Mouse (Mus musculus): ENCODE measurements around the gene Mlst8. TPM values are rescaled to one million over a fixed set of nuclear protein-coding genes. Genes with fewer than 3 reads are reported as not detected.
"Not testable (repeated sequence)": the region's sequence is repeated elsewhere in the genome, so short reads cannot be mapped to it uniquely, and the experiment has no call there.

The Mlst8 gene
- polyA plus RNA-seq, 1 experiment from 2014 or later: 19.4 TPM

- no peak overlapping the region for H3K4me3 ChIP-seq
- H3K27me3 ChIP-seq (replicated peaks): no peaks in the 10 kb centered on the region
Observed at GRCm38 (mm10) chr17:24429201-24429983, 49.5 kb downstream of the Mlst8 start.

DNA sequence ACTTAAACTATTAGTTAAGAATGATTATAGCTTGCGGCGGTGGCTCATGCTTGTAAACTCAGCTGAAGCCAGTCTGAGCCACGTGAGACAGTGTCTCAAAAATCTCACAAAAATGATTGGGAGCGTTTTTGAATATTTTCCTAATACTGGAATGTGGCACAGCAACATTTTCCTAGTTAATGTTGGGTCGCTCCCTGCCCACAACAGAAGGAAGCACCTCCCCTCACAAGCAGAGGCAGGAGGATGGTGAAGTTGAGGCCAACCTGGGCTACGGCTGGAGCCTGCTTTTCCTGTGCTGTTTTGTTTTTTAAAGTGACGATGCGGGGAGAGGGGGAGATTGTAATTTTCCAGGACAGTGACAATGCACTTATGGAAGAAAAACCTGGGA lies 51.7 kb downstream of the Mlst8 start:
- Histone ChIP-seq H3K9me3 (replicated peaks) (no peaks in the 10 kb centered on the region), H3K9ac (peak overlapping the region; percentile 90), H3K36me3 (peaks cover 57% of the 10 kb centered on the region), H3K4me1 (peaks cover 40% of the 10 kb centered on the region), H3K4me2 (peak overlapping the region; percentile 84), H3K27ac (peak overlapping the region; percentile 94), H3K4me3 (peak overlapping the region; percentile 74), H3K27me3 (replicated peaks) (no peaks in the 10 kb centered on the region)
- ATAC-seq: no peak
- 3% methylated on average over 8 of the region's 8 CpGs for WGBS (ENCODE audit: insufficient replicate concordance)

More at GRCm38 (mm10) chr17:24429201-24429983, 49.5 kb downstream of the Mlst8 start:
- Histone ChIP-seq H3K4me1 (peaks cover 40% of the 10 kb centered on the region), H3K36me3 (peaks cover 51% of the 10 kb centered on the region), H3K9ac (no peak overlapping the region), H3K4me2 (no peak overlapping the region), H3K27ac (0 out of 2 replicates have a peak overlapping the region, but pooled peaks have one; percentile 12), H3K9me3 (replicated peaks) (no peaks in the 10 kb centered on the region)
- WGBS (ENCODE audit: insufficient replicate concordance): 81% methylated on average over 14 of the region's 14 CpGs
- no peak for ATAC-seq

DNA sequence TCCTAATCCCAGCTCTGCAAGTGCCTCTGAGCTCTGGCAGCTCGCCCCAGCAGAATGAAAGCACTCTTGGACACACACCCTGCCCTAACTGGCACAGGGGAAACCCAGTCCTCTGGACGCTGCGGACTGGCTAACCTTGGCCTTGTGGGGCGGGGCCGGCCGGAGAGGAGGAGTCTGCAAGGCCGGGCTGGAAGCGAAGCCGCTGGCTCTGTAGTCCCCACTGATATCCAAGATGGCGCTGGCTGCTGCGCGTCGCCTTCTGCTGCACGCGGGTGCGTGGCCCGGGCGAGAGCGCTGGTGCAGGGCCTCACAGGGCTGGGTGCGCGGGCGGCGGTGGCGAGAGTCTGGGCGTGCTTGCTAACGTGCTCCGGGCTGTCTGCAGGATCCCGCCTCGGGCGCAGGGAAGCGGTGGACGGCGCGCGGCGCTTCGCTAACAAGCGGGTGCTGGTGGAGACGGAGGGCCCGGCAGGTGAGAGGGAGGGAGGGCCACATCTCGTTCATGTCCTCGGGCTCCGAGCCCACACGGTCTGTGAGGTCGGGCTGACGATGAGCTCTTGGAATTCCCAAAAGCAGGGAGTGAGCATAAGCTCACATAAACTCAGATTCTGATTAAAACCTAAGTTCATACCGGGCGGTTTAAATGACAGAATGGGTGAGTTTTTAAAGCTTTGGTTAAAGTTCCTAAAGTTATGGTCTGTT lies 52.3 kb downstream of the Mlst8 start, which contains the start of gene Eci1:
TSS of gene Eci1 (plus strand) at position 171 of the 699 bp plus-strand sequence.
- H3K9ac ChIP-seq: peak within 1 kb of the TSS; percentile 90
- no peaks in the 10 kb centered on the region for H3K9me3 ChIP-seq (replicated peaks)
- H3K27ac ChIP-seq: peak within 1 kb of the TSS; percentile 94
- WGBS (ENCODE audit: insufficient replicate concordance): under 1% methylated on average over 48 of the region's 48 CpGs
- H3K4me3 ChIP-seq: peak within 1 kb of the TSS; percentile 74
- H3K36me3 ChIP-seq: peaks cover 59% of the 10 kb centered on the region
- H3K4me2 ChIP-seq: peak within 1 kb of the TSS; percentile 84
- ATAC-seq: peak; percentile 98
- H3K4me1 ChIP-seq: peaks cover 40% of the 10 kb centered on the region
- H3K27me3 ChIP-seq (replicated peaks): no peaks in the 10 kb centered on the region

- ATAC-seq: no peak
- WGBS (ENCODE audit: insufficient replicate concordance): 84% methylated on average over 7 of the region's 7 CpGs
- H3K27ac ChIP-seq: peak overlapping the region; percentile 94; the same call in 1 of the 2 replicates
- no peaks in the 10 kb centered on the region for H3K9me3 ChIP-seq (replicated peaks)
- H3K9ac ChIP-seq: peak overlapping the region; percentile 90; the same call in 1 of the 2 replicates
- H3K4me3 ChIP-seq: peak overlapping the region; percentile 74
- H3K27me3 ChIP-seq (replicated peaks): no peaks in the 10 kb centered on the region
- peak overlapping the region; percentile 84 for H3K4me2 ChIP-seq
- H3K4me1 ChIP-seq: peaks cover 40% of the 10 kb centered on the region
- H3K36me3 ChIP-seq: peaks cover 63% of the 10 kb centered on the region
Observed at GRCm38 (mm10) chr17:24425905-24426304, 53.0 kb downstream of the Mlst8 start.

GRCm38 (mm10) chr17:24425326-24425725 lies 53.6 kb downstream of the Mlst8 start:
- H3K27ac ChIP-seq; ATAC-seq; H3K9me3 ChIP-seq (replicated peaks); H3K4me2 ChIP-seq; H3K27me3 ChIP-seq (replicated peaks); H3K4me3 ChIP-seq; H3K9ac ChIP-seq: not testable (repeated sequence)
- Histone ChIP-seq H3K4me1 (peaks cover 34% of the 10 kb centered on the region), H3K36me3 (peaks cover 64% of the 10 kb centered on the region)
- WGBS (ENCODE audit: insufficient replicate concordance): 92% methylated on average over 5 of the region's 8 CpGs

GRCm38 (mm10) chr17:24424489-24424888 lies 54.4 kb downstream of the Mlst8 start:
- no peaks in the 10 kb centered on the region for H3K27me3 ChIP-seq (replicated peaks)
- ATAC-seq: no peak
- no peak overlapping the region for H3K4me2 ChIP-seq
- H3K4me1 ChIP-seq: peaks cover 26% of the 10 kb centered on the region
- H3K9ac ChIP-seq: no peak overlapping the region
- H3K4me3 ChIP-seq: no peak overlapping the region
- H3K9me3 ChIP-seq (replicated peaks): no peaks in the 10 kb centered on the region
- 79% methylated on average over 5 of the region's 5 CpGs for whole genome bisulfite sequencing (ENCODE audit: insufficient replicate concordance)
- H3K36me3 ChIP-seq: peaks cover 64% of the 10 kb centered on the region
- H3K27ac ChIP-seq: no peak overlapping the region

Other genes starting within 250 kb of the Mlst8 start
- 93.7 and 95.4 TPM in 2 replicates for gene Ccnf, start 227.6 kb downstream of the Mlst8 start, polyA plus RNA-seq (2016; fragmentation: Nextera tagmentation; extraction: Ambion mirVana)
- not detected in 2 replicates for gene Abca17, start 128.0 kb downstream of the Mlst8 start, polyA plus RNA-seq (2016; fragmentation: Nextera tagmentation; extraction: Ambion mirVana)
- 21.1 and 22.6 TPM in 2 replicates for gene Abca3, start 127.1 kb downstream of the Mlst8 start, polyA plus RNA-seq (2016; fragmentation: Nextera tagmentation; extraction: Ambion mirVana)
- 195 and 204 TPM in 2 replicates for gene Rnps1, start 64.5 kb downstream of the Mlst8 start, polyA plus RNA-seq (2016; fragmentation: Nextera tagmentation; extraction: Ambion mirVana)
- gene Eci1, start 52.4 kb downstream of the Mlst8 start, polyA plus RNA-seq (2016; fragmentation: Nextera tagmentation; extraction: Ambion mirVana): 92.1 and 100 TPM in 2 replicates
- gene Dnase1l2, start 36.0 kb downstream of the Mlst8 start, polyA plus RNA-seq (2016; fragmentation: Nextera tagmentation; extraction: Ambion mirVana): 0.70 and 0.96 TPM in 2 replicates
- 19.2 and 20.7 TPM in 2 replicates for gene E4f1, start 8.8 kb downstream of the Mlst8 start, polyA plus RNA-seq (2016; fragmentation: Nextera tagmentation; extraction: Ambion mirVana)
- 99.5 and 101 TPM in 2 replicates for gene Pgp, start 8.7 kb downstream of the Mlst8 start, polyA plus RNA-seq (2016; fragmentation: Nextera tagmentation; extraction: Ambion mirVana)
- 0.18 TPM in 1 of 2 replicates, not detected in the other for gene Bricd5, start 5.2 kb downstream of the Mlst8 start, polyA plus RNA-seq (2016; fragmentation: Nextera tagmentation; extraction: Ambion mirVana)
- gene Caskin1, start 9.5 kb upstream of the Mlst8 start, polyA plus RNA-seq (2016; fragmentation: Nextera tagmentation; extraction: Ambion mirVana): 0.14 and 0.32 TPM in 2 replicates
- 52.2 and 55.4 TPM in 2 replicates for gene Traf7, start 48.9 kb upstream of the Mlst8 start, polyA plus RNA-seq (2016; fragmentation: Nextera tagmentation; extraction: Ambion mirVana)
- 1.3 and 1.9 TPM in 2 replicates for gene Rab26, start 55.1 kb upstream of the Mlst8 start, polyA plus RNA-seq (2016; fragmentation: Nextera tagmentation; extraction: Ambion mirVana)
- gene Pkd1, start 70.8 kb upstream of the Mlst8 start, polyA plus RNA-seq (2016; fragmentation: Nextera tagmentation; extraction: Ambion mirVana): 6.0 and 6.5 TPM in 2 replicates
- 30.8 and 35.0 TPM in 2 replicates for gene Tsc2, start 153.6 kb upstream of the Mlst8 start, polyA plus RNA-seq (2016; fragmentation: Nextera tagmentation; extraction: Ambion mirVana)
- 11.3 and 12.4 TPM in 2 replicates for gene Nthl1, start 153.6 kb upstream of the Mlst8 start, polyA plus RNA-seq (2016; fragmentation: Nextera tagmentation; extraction: Ambion mirVana)
- 14.6 and 15.2 TPM in 2 replicates for gene Slc9a3r2, start 171.2 kb upstream of the Mlst8 start, polyA plus RNA-seq (2016; fragmentation: Nextera tagmentation; extraction: Ambion mirVana)
- gene Npw, start 179.4 kb upstream of the Mlst8 start, polyA plus RNA-seq (2016; fragmentation: Nextera tagmentation; extraction: Ambion mirVana): 0.33 TPM in 1 of 2 replicates, not detected in the other
- gene Zfp598, start 190.6 kb upstream of the Mlst8 start, polyA plus RNA-seq (2016; fragmentation: Nextera tagmentation; extraction: Ambion mirVana): 19.7 and 20.4 TPM in 2 replicates
- gene Syngr3, start 210.9 kb upstream of the Mlst8 start, polyA plus RNA-seq (2016; fragmentation: Nextera tagmentation; extraction: Ambion mirVana): 0.06 and 0.27 TPM in 2 replicates
- 51.4 and 52.5 TPM in 2 replicates for gene Gfer, start 217.1 kb upstream of the Mlst8 start, polyA plus RNA-seq (2016; fragmentation: Nextera tagmentation; extraction: Ambion mirVana)
- gene Noxo1, start 217.2 kb upstream of the Mlst8 start, polyA plus RNA-seq (2016; fragmentation: Nextera tagmentation; extraction: Ambion mirVana): 0.51 and 0.58 TPM in 2 replicates
- 65.4 and 71.8 TPM in 2 replicates for gene Tbl3, start 228.6 kb upstream of the Mlst8 start, polyA plus RNA-seq (2016; fragmentation: Nextera tagmentation; extraction: Ambion mirVana)
- gene Rnf151, start 239.0 kb upstream of the Mlst8 start, polyA plus RNA-seq (2016; fragmentation: Nextera tagmentation; extraction: Ambion mirVana): 0.19 and 0.46 TPM in 2 replicates
- gene Rps2, start 239.0 kb upstream of the Mlst8 start, polyA plus RNA-seq (2016; fragmentation: Nextera tagmentation; extraction: Ambion mirVana): 1,444 and 1,454 TPM in 2 replicates
- 233 and 239 TPM in 2 replicates for gene Ndufb10, start 245.4 kb upstream of the Mlst8 start, polyA plus RNA-seq (2016; fragmentation: Nextera tagmentation; extraction: Ambion mirVana)
- gene Rpl3l, start 248.7 kb upstream of the Mlst8 start, polyA plus RNA-seq (2016; fragmentation: Nextera tagmentation; extraction: Ambion mirVana): not detected in 2 replicates